Mouse (Mus musculus) heart, postnatal 4 days (tissue): ENCODE measurements around the gene Epb41l2. TPM values are rescaled to one million over a fixed set of nuclear protein-coding genes. Genes with fewer than 3 reads are reported as not detected.

Source experiments
- DNase-seq: peaks from one replicate; pipeline ENCODE4 v3.0.0; 2021
- total RNA-seq, 2 experiments: library from RNA; stranded (reverse); gene quantifications; 2 replicates each; pipeline ENCODE4 v1.2.3; 2021

Gene Epb41l2
- total RNA-seq, 2 experiments from 2014 or later = 90.5 to 91.5 TPM

- no peak for DNase-seq
Measured at GRCm38 (mm10) chr10:25513821-25514220, 154.2 kb downstream of the Epb41l2 start.

GRCm38 (mm10) chr10:25519954-25520353, 160.4 kb downstream of the Epb41l2 start:
- no peak for DNase-seq

GRCm38 (mm10) chr10:25520428-25520827, 160.8 kb downstream of the Epb41l2 start:
- DNase-seq = peak; percentile 22

- no peak for DNase-seq
Measured at GRCm38 (mm10) chr10:25523727-25524126, 164.1 kb downstream of the Epb41l2 start.

GRCm38 (mm10) chr10:25526156-25526555, 166.6 kb downstream of the Epb41l2 start:
- DNase-seq = no peak

GRCm38 (mm10) chr10:25526622-25527021, 167.0 kb downstream of the Epb41l2 start:
- DNase-seq = no peak

GRCm38 (mm10) chr10:25527126-25527525, 167.5 kb downstream of the Epb41l2 start:
- DNase-seq = no peak

GRCm38 (mm10) chr10:25531335-25531734, 171.7 kb downstream of the Epb41l2 start:
- DNase-seq = no peak

- no peak for DNase-seq
Measured at GRCm38 (mm10) chr10:25533105-25533504, 173.5 kb downstream of the Epb41l2 start.

- DNase-seq = no peak
Measured at GRCm38 (mm10) chr10:25533513-25534246, 174.1 kb downstream of the Epb41l2 start.

- no peak for DNase-seq
Measured at GRCm38 (mm10) chr10:25534467-25534866, 174.9 kb downstream of the Epb41l2 start.

- no peak for DNase-seq
Measured at GRCm38 (mm10) chr10:25535891-25536331, 176.3 kb downstream of the Epb41l2 start, which contains the start of gene Smlr1. TSS of gene Smlr1 (minus strand) at chr10:25536267.

GRCm38 (mm10) chr10:25536621-25537020, 177.0 kb downstream of the Epb41l2 start:
- no peak for DNase-seq

- no peak for DNase-seq
Measured at GRCm38 (mm10) chr10:25538738-25539137, 179.1 kb downstream of the Epb41l2 start.

- DNase-seq = peak; percentile 55
Measured at GRCm38 (mm10) chr10:25539146-25539770, 179.7 kb downstream of the Epb41l2 start.

- peak; percentile 28 for DNase-seq
Measured at GRCm38 (mm10) chr10:25539771-25540168, 180.2 kb downstream of the Epb41l2 start.

- no peak for DNase-seq
Measured at GRCm38 (mm10) chr10:25541097-25541496, 181.5 kb downstream of the Epb41l2 start.

GRCm38 (mm10) chr10:25552936-25553335, 193.3 kb downstream of the Epb41l2 start:
- no peak for DNase-seq

GRCm38 (mm10) chr10:25571319-25572240, 212.0 kb downstream of the Epb41l2 start:
- no peak for DNase-seq
